Mouse (Mus musculus): ENCODE results near the gene Fgfr2. TPM values are rescaled to one million over a fixed set of nuclear protein-coding genes. Genes with fewer than 3 reads are reported as not detected.

Fgfr2 gene
- polyA plus RNA-seq, 1 experiment from 2014 or later, result 18.5 TPM

DNA sequence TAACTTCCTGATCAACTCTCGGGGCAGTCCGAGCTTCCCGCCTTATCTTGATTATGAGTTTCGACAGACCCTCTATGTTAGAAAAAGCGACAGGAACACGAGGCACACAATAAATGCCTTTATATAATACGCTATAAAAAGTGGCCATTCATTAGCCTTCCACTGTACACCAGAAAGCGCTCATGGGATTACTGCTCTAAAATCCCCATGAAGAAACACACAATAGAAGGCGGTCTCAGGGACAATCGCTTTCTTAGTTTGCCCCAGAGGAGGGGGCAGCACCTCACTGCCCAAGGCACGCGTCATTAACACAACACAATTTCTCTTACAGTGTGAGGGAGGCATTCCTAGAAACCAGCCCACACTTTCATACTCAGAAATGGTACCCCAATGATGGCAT is 2954.9 kb downstream of the Fgfr2 start:
- Histone ChIP-seq H3K27ac (no peak overlapping the region), H3K4me2 (no peak overlapping the region), H3K9ac (no peak overlapping the region), H3K4me3 (no peak overlapping the region), H3K4me1 (0 out of 2 replicates have a peak, but pooled peaks cover 2% of the 10 kb centered on the region), H3K9me3 (replicated peaks) (no peaks in the 10 kb centered on the region), H3K36me3 (peaks cover 28% of the 10 kb centered on the region), H3K27me3 (replicated peaks) (no peaks in the 10 kb centered on the region)
- ATAC-seq, result no peak
- 65% methylated on average over 12 of the region's 12 CpGs for WGBS (ENCODE audit: insufficient replicate concordance)

DNA sequence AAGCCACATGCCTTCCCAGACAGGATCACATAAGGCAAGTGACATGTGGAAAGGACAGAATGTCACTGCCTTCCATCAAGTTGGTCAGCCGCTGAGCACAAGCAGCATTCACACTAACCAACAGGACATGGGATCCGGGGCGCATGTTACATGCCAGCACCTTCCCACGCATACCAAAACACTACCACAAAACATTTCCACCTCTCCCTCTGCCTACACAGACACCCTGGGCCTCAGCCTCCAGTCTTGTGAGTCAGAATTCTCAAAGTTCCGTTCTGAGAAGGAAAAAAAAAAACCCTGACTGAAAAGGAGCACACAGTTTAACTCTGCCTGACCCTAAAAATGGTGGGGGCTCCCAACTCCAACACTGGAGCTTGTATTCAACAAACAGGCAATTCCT is 2955.9 kb downstream of the Fgfr2 start:
- Histone ChIP-seq H3K9me3 (replicated peaks) (no peaks in the 10 kb centered on the region), H3K36me3 (peaks cover 26% of the 10 kb centered on the region), H3K9ac (no peak overlapping the region), H3K4me1 (0 out of 2 replicates have a peak, but pooled peaks cover 2% of the 10 kb centered on the region), H3K4me3 (no peak overlapping the region), H3K27me3 (replicated peaks) (no peaks in the 10 kb centered on the region), H3K27ac (no peak overlapping the region), H3K4me2 (no peak overlapping the region)
- ATAC-seq, result no peak
- 79% methylated on average over 5 of the region's 5 CpGs for WGBS (ENCODE audit: insufficient replicate concordance)

DNA sequence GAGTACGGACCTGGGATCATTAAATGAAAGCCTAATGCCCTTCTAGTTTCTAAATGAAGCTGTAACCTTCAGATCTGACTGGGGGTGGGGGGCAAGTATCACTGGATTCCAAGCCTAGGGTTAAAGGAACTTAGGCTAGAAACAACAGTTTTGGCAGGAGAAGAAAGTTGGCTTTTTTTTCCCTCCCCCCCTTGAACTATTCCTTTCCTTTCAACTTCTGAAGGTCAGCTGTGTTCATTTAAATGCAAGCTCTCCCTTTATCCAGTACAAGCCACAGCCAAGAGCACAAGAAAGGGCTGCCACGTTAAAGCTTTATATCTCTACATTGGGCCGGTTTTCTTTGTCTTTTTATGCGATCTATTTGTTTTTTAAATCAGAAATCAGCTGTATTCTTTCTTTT is 2957.0 kb downstream of the Fgfr2 start:
- peaks cover 18% of the 10 kb centered on the region for H3K36me3 ChIP-seq
- ATAC-seq, result no peak
- H3K9ac ChIP-seq, result no peak overlapping the region
- no peaks in the 10 kb centered on the region for H3K27me3 ChIP-seq (replicated peaks)
- 67% methylated on average over 4 of the region's 4 CpGs for whole genome bisulfite sequencing (ENCODE audit: insufficient replicate concordance)
- no peak overlapping the region for H3K27ac ChIP-seq
- no peak overlapping the region for H3K4me2 ChIP-seq
- no peak overlapping the region for H3K4me3 ChIP-seq
- no peaks in the 10 kb centered on the region for H3K9me3 ChIP-seq (replicated peaks)
- H3K4me1 ChIP-seq, result 0 out of 2 replicates have a peak, but pooled peaks cover 2% of the 10 kb centered on the region

DNA sequence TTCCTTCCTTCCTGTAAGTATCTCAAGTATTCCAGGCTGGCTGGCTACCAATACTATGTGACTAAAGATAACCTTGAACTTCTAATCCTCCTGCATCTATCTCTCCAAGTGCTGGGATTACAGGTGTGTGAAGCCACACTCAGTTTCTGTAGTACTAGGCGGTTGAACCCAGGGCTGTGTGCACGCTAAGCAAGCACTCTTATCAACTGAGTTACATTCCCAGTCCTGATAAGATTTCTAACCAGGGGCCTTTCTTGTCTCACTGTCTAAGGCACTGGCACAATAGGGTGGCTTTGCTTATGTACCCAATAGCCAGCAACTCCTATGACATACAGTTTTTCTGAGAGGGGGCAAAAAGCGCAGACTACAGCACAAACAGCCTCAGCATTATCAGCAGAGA is 2957.7 kb downstream of the Fgfr2 start:
- Histone ChIP-seq H3K36me3 (peaks cover 17% of the 10 kb centered on the region), H3K4me1 (0 out of 2 replicates have a peak, but pooled peaks cover 2% of the 10 kb centered on the region), H3K27me3 (replicated peaks) (no peaks in the 10 kb centered on the region), H3K9ac (no peak overlapping the region), H3K9me3 (replicated peaks) (no peaks in the 10 kb centered on the region), H3K27ac (no peak overlapping the region), H3K4me2 (no peak overlapping the region), H3K4me3 (no peak overlapping the region)
- ATAC-seq, result no peak
- WGBS (ENCODE audit: insufficient replicate concordance), result 47% methylated on average over 3 of the region's 3 CpGs

DNA sequence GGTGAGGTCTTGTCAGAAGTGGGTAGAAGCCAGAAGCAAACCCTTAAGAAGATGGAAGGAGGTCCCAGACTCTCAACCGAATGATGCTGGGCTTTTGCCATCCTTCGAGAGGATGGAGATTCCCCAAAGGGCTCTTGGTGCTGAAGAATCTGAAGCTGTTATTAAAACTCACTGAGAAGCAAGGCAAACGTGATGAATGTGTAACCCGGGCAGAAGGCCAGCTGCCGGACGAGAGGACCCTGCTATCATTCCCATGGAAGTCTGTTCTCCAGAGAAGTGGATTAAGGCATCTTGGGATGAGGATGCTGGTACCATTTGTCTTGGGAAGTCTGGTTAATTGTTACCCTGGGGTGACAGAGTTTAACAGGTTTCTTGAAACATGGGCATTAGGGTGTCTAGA is 2960.4 kb downstream of the Fgfr2 start:
- Histone ChIP-seq H3K27me3 (replicated peaks) (no peaks in the 10 kb centered on the region), H3K4me3 (no peak overlapping the region), H3K9me3 (replicated peaks) (no peaks in the 10 kb centered on the region), H3K4me2 (no peak overlapping the region), H3K9ac (no peak overlapping the region), H3K27ac (no peak overlapping the region), H3K4me1 (0 out of 2 replicates have a peak, but pooled peaks cover 2% of the 10 kb centered on the region), H3K36me3 (peaks cover 7% of the 10 kb centered on the region; the same call in 1 of the 2 replicates)
- WGBS (ENCODE audit: insufficient replicate concordance), result 64% methylated on average over 6 of the region's 6 CpGs
- ATAC-seq, result no peak

DNA sequence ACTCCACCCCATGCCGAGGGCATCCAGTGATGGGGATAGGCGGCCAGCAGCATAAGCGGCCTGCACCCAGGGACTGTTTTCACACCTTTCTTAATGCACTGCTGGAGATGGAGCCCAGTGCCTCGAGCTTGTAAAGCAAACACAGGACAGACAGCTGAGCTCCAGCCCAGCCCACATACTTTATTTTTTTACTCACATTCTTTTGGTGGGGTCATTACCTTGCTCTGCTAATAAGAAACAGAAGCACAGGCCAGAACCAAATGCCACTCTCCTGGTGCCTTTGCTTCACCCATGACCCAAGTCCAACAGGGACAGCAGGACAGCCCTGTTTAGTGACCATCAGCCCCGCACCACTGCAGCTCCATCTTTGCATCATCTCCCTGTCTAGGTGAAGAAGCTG is 2961.6 kb downstream of the Fgfr2 start:
- Histone ChIP-seq H3K4me1 (0 out of 2 replicates have a peak, but pooled peaks cover 2% of the 10 kb centered on the region), H3K9ac (no peak overlapping the region), H3K4me3 (no peak overlapping the region), H3K27me3 (replicated peaks) (no peaks in the 10 kb centered on the region), H3K4me2 (no peak overlapping the region), H3K9me3 (replicated peaks) (no peaks in the 10 kb centered on the region), H3K27ac (no peak overlapping the region), H3K36me3 (peaks cover 7% of the 10 kb centered on the region; the same call in 1 of the 2 replicates)
- no peak for ATAC-seq
- 54% methylated on average over 5 of the region's 5 CpGs for WGBS (ENCODE audit: insufficient replicate concordance)

DNA sequence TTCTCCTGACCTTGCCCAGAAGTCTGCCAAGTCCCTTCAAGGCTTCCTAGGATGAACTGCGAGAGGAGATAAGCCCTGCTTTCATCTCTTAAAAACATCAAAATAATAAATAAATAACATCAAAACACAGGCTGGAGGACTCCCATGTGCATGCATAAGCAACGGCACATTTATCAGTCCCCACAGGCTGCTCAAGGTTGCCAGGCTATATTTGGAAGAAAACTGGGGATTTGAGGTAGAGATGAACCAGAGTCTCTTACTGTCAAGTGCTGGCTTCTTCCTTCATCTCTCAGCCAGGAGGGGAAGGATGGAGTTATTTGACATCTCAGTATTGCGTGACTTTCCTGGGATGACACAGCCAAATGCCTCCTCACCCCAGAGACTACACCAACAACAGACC is 2964.3 kb downstream of the Fgfr2 start:
- H3K4me1 ChIP-seq, result no peaks in the 10 kb centered on the region
- no peak overlapping the region for H3K9ac ChIP-seq
- no peak for ATAC-seq
- H3K27ac ChIP-seq, result no peak overlapping the region
- H3K4me3 ChIP-seq, result no peak overlapping the region
- no peak overlapping the region for H3K4me2 ChIP-seq
- 58% methylated on average over 3 of the region's 3 CpGs for WGBS (ENCODE audit: insufficient replicate concordance)
- no peaks in the 10 kb centered on the region for H3K27me3 ChIP-seq (replicated peaks)
- peaks cover 6% of the 10 kb centered on the region; the same call in 1 of the 2 replicates for H3K36me3 ChIP-seq
- no peaks in the 10 kb centered on the region for H3K9me3 ChIP-seq (replicated peaks)

DNA sequence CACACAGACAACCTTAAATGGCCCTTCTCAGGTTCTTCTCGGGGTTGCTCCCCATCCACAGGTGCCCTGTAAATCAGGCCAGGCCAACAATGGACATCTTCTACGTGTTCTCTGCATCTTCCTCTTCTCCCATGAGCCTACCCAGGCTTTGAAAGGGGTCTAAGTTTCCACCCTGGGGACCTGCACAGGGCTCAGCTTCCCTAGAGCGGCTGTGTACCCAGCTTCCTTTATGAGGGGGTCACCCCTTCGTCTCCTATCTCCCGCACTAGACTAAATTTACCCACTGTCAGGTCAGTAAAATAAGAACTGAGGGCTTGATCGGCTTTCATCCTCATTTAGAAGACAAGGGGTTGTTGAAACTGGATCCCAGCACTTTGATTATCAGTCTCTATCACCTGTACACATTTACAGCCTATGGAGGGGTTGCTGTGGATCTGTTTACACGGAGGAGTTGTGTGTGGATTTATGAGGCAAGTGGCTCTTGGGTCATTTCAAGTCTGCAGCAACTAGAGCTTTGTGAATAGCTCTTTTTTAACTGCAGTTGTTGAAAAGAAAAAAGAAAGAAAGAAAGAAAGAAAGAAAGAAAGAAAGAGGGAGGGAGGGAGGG is 2969.7 kb downstream of the Fgfr2 start:
- H3K9ac ChIP-seq, result no peak overlapping the region
- no peak overlapping the region for H3K4me3 ChIP-seq
- H3K27me3 ChIP-seq (replicated peaks), result no peaks in the 10 kb centered on the region
- H3K9me3 ChIP-seq (replicated peaks), result no peaks in the 10 kb centered on the region
- H3K4me1 ChIP-seq, result no peaks in the 10 kb centered on the region
- ATAC-seq, result no peak
- 53% methylated on average over 7 of the region's 7 CpGs for WGBS (ENCODE audit: insufficient replicate concordance)
- H3K4me2 ChIP-seq, result no peak overlapping the region
- H3K36me3 ChIP-seq, result no peaks in the 10 kb centered on the region
- no peak overlapping the region for H3K27ac ChIP-seq

DNA sequence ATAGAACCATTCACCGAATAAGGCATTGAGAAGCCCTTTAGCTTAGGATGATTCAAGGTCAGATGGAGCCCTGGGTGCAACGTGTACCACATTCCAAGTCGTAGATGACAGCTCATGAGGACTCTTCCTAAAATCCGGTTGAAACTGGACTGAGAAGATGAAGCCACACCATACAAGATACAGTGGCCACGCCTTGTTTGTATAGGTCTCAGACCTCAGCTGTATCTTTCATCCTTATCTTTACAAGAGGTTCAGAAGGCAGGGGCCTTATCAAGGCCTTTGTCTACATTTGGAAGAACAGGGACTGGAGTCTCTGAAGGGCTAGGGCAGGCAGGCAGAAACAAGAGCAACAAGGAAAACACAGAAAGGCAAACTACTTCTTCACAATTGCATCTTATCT is 2974.2 kb downstream of the Fgfr2 start:
- H3K27me3 ChIP-seq (replicated peaks), result no peaks in the 10 kb centered on the region
- no peaks in the 10 kb centered on the region for H3K4me1 ChIP-seq
- no peak overlapping the region for H3K4me3 ChIP-seq
- H3K9ac ChIP-seq, result no peak overlapping the region
- H3K4me2 ChIP-seq, result no peak overlapping the region
- no peaks in the 10 kb centered on the region for H3K36me3 ChIP-seq
- no peak overlapping the region for H3K27ac ChIP-seq
- H3K9me3 ChIP-seq (replicated peaks), result no peaks in the 10 kb centered on the region
- no peak for ATAC-seq
- WGBS (ENCODE audit: insufficient replicate concordance), result 53% methylated on average over 5 of the region's 5 CpGs

DNA sequence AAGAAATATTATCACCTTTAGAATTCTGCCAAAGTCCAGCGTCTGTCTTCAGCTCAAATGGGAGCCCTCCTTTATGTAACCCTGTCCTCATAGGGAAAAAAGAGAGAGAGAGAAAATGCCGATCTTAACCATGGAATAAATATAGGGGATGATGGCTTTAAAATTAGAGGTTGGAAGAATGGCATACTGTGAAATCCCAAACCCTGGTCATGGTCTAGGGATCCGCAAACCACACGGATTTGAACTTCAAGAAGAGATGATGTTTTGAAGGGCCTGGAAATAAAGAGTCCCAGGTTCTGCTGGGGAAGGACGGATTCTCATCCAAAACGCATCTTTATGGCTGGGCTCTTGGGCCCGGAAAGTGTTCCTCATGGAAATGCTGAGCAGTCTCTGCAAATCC is 2975.9 kb downstream of the Fgfr2 start:
- ATAC-seq, result no peak
- H3K9ac ChIP-seq, result no peak overlapping the region
- no peak overlapping the region for H3K27ac ChIP-seq
- WGBS (ENCODE audit: insufficient replicate concordance), result 69% methylated on average over 7 of the region's 7 CpGs
- no peaks in the 10 kb centered on the region for H3K4me1 ChIP-seq
- H3K4me3 ChIP-seq, result no peak overlapping the region
- no peaks in the 10 kb centered on the region for H3K9me3 ChIP-seq (replicated peaks)
- H3K36me3 ChIP-seq, result no peaks in the 10 kb centered on the region
- H3K27me3 ChIP-seq (replicated peaks), result no peaks in the 10 kb centered on the region
- H3K4me2 ChIP-seq, result no peak overlapping the region

DNA sequence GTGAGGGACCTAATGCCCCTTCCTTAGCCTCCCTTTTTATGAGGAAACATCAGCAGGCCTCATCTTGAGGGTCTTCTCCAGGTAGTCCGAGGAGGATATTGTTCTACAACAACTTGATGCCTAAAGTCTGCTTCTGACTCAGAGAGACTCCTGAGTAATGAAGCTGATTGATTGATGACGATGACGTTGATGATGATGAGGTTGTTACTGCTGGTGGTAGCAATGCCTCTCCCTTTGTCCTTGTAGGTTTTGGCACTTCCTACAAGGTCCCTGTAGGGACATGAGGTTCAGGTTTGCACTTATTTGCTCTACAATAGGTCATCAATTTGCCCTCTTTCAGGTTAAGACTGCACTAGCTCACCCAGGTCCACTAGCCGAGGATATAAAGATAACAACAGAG is 2977.9 kb downstream of the Fgfr2 start:
- Histone ChIP-seq H3K4me1 (peaks cover 8% of the 10 kb centered on the region; the same call in 1 of the 2 replicates), H3K27ac (no peak overlapping the region), H3K4me2 (no peak overlapping the region), H3K9me3 (replicated peaks) (no peaks in the 10 kb centered on the region), H3K27me3 (replicated peaks) (no peaks in the 10 kb centered on the region), H3K36me3 (no peaks in the 10 kb centered on the region), H3K4me3 (no peak overlapping the region), H3K9ac (no peak overlapping the region)
- 69% methylated on average over 4 of the region's 4 CpGs for WGBS (ENCODE audit: insufficient replicate concordance)
- no peak for ATAC-seq

DNA sequence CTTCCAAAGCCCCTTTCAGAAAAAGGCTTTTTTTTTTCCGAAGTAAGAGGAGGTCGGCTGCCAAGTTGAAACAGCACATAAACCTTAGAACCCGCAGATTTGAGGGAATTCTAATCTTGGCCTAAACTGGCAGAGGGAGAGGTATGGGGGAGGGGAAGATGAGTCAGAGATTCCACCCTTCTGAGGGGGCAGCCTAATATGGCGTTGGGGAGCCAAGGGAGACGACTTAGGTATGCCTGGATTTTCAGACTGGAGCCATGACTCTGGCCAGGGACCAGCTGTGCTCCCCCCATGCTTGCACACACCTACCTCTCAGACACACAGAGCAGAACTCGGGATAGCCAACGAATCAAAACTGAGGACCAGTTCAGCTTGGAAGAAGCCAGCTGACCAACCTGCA is 2979.8 kb downstream of the Fgfr2 start:
- no peaks in the 10 kb centered on the region for H3K27me3 ChIP-seq (replicated peaks)
- H3K9me3 ChIP-seq (replicated peaks), result no peaks in the 10 kb centered on the region
- H3K27ac ChIP-seq, result no peak overlapping the region
- WGBS (ENCODE audit: insufficient replicate concordance), result 53% methylated on average over 7 of the region's 7 CpGs
- no peak for ATAC-seq
- no peak overlapping the region for H3K9ac ChIP-seq
- H3K4me2 ChIP-seq, result no peak overlapping the region
- no peak overlapping the region for H3K4me3 ChIP-seq
- H3K4me1 ChIP-seq, result peaks cover 8% of the 10 kb centered on the region; the same call in 1 of the 2 replicates
- H3K36me3 ChIP-seq, result no peaks in the 10 kb centered on the region

Measured in liver, embryonic 12.5 days (tissue).